Mouse (Mus musculus): ENCODE results near the gene Tshz3. TPM values are rescaled to one million over a fixed set of nuclear protein-coding genes. Genes with fewer than 3 reads are reported as not detected.

The Tshz3 gene
- total and polyA plus RNA-seq, 3 experiments = 1.8 to 4.3 (median 3.5) TPM

DNA sequence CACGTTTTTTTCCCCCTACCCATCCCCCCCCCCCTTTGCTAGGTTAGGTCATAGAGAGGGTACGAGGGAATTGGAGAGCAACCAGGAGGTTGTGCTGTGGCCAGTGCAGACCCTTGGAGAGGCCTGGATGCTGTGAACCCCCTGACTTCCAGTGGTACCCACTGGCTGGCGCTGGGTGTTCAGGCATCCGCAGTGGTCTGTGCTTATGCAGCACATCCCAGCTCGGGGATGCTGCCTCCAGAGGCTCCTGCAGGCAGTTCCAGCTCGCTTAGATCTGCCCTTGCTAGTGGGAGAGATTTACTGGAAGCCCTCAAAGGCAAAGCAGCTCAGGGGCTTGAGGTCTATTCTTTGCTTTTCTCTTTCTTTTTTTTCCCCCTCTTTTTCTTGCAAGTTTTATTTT, 19.3 kb downstream of the Tshz3 start:
- H3K79me2 ChIP-seq (replicated peaks; ENCODE audit: control insufficient read depth, insufficient read depth, low read length) = no peaks in the 10 kb centered on the region
- 48% methylated on average over 6 of the region's 6 CpGs for WGBS
- intact Hi-C loops (cut with DNase I) = no loop called here

DNA sequence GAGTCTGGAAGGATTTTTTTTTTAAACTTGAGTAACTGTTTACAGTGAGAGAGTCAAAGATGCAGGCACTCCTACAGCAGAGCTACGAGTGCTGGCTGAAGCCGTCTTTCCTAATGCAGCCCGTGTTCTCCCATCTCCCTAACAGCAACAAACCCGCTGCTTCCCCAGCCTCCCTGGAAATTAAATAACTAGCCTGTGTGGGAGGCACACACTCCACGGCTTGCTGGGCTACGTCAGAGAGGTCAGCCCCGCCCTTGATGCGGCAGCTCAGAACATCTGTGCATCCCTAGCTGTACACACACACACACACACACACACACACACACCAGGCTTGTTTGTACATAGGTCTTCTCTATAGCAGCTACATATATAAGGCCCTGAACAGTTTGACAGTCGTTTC, 22.9 kb downstream of the Tshz3 start:
- intact Hi-C loops (cut with DNase I) = no loop called here
- Histone ChIP-seq H3K27me3 (ENCODE audit: control insufficient read depth, insufficient read depth, low read length) (no peaks in the 10 kb centered on the region), H3K4me1 (ENCODE audit: control insufficient read depth, insufficient read depth, low read length) (no peaks in the 10 kb centered on the region; the same call in 1 of the 2 replicates), H3K9ac (ENCODE audit: low read depth, low read length) (no peak overlapping the region), H3K4me3 (no peak overlapping the region), H3K79me2 (replicated peaks; ENCODE audit: control insufficient read depth, insufficient read depth, low read length) (no peaks in the 10 kb centered on the region), H3K27ac (no peak overlapping the region), H3K36me3 (ENCODE audit: control insufficient read depth, insufficient read depth, low read length) (no peaks in the 10 kb centered on the region)
- TF ChIP-seq EP300 (IDR thresholded peaks at IDR 0.05; ENCODE audit: insufficient read depth, low read depth, low read length) = no peak
- TF ChIP-seq CTCF (IDR thresholded peaks at IDR 0.05) = no peak
- TF ChIP-seq POLR2A (IDR thresholded peaks at IDR 0.05; ENCODE audit: insufficient read depth, low read depth, low read length) = no peak
- no peak for DNase-seq
- 38% methylated on average over 9 of the region's 9 CpGs for WGBS

More for the DNA sequence above, 19.3 kb downstream of the Tshz3 start:
- TF ChIP-seq CTCF (IDR thresholded peaks at IDR 0.05) (no peak), EP300 (IDR thresholded peaks at IDR 0.05; ENCODE audit: insufficient read depth, low read depth, low read length) (no peak), POLR2A (IDR thresholded peaks at IDR 0.05; ENCODE audit: insufficient read depth, low read depth, low read length) (no peak)
- Histone ChIP-seq H3K27me3 (ENCODE audit: control insufficient read depth, insufficient read depth, low read length) (no peaks in the 10 kb centered on the region), H3K4me3 (no peak overlapping the region), H3K36me3 (ENCODE audit: control insufficient read depth, insufficient read depth, low read length) (no peaks in the 10 kb centered on the region), H3K9ac (ENCODE audit: low read depth, low read length) (no peak overlapping the region), H3K4me1 (ENCODE audit: control insufficient read depth, insufficient read depth, low read length) (peaks cover 2% of the 10 kb centered on the region), H3K27ac (no peak overlapping the region)
- no peak for DNase-seq

DNA sequence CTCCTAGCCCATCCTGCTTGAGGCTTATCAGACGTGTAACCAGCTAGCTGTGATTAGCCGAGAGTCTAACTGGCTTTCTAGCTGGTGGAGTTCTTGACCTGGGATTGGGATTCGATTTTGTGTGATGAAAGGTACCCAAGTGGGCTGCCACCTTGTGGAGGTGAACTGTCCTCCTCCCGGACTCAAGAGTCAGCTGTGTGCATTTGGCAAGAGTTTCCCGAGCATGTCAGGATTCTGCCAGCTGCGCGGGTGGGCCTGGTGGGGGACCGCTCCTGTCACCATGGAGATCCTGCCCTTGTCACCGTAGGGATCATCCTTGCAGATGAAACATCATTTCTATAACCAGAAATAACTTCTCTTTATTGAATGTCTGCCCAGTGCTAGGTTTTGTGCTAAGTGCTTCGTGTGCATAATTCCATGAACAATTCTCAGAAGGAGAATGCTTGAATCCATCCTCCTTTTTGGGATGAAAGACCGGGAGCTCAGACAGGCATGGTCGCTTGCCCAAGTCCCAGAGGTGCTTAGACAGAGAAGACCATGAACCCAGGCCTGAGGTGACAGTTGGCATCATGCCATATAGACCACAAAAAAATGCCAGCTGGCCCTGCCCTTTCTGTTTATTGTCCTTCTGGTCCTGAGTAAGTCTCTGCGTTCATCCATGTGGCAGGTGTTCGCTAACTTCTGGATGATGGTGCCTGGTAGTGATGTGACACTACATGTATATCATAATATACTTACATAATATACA, 38.6 kb downstream of the Tshz3 start:
- intact Hi-C loops (cut with DNase I) = no loop called here
- H3K79me2 ChIP-seq (replicated peaks; ENCODE audit: control insufficient read depth, insufficient read depth, low read length) = no peaks in the 10 kb centered on the region; the same call in 1 of the 2 replicates
- no peaks in the 10 kb centered on the region for H3K4me1 ChIP-seq (ENCODE audit: control insufficient read depth, insufficient read depth, low read length)
- no peak overlapping the region for H3K9ac ChIP-seq (ENCODE audit: low read depth, low read length)
- no peak overlapping the region for H3K4me3 ChIP-seq
- H3K36me3 ChIP-seq (ENCODE audit: control insufficient read depth, insufficient read depth, low read length) = no peaks in the 10 kb centered on the region
- DNase-seq = no peak
- H3K27me3 ChIP-seq (ENCODE audit: control insufficient read depth, insufficient read depth, low read length) = no peaks in the 10 kb centered on the region
- WGBS = 75% methylated on average over 14 of the region's 14 CpGs
- TF ChIP-seq EP300 (IDR thresholded peaks at IDR 0.05; ENCODE audit: insufficient read depth, low read depth, low read length) = no peak
- TF ChIP-seq CTCF (IDR thresholded peaks at IDR 0.05) = 0 out of 2 replicates have a peak, but pooled peaks have one; percentile 18
- TF ChIP-seq POLR2A (IDR thresholded peaks at IDR 0.05; ENCODE audit: insufficient read depth, low read depth, low read length) = no peak
- no peak overlapping the region for H3K27ac ChIP-seq

DNA sequence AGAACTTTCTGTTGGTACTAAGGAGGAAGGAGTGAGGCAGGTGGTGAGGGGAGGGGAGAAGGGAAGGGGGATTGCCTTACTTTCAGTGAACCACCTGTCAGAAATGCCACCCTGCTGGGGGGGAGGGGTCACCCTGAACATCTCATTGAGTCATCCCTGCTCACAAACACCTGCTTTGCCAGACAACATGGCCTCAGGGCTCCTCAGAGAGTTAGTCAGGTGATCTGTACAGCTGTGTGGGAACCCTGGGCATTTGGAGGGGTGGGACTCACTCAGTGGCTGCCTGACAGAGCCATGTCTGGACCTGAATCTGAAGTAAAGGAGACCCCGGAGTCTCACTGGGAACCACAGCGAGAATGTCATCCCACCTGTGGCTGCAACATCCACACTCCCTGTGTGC, 53.6 kb downstream of the Tshz3 start:
- no peaks in the 10 kb centered on the region for H3K36me3 ChIP-seq (ENCODE audit: control insufficient read depth, insufficient read depth, low read length)
- WGBS = 87% methylated on average over 2 of the region's 2 CpGs
- H3K79me2 ChIP-seq (replicated peaks; ENCODE audit: control insufficient read depth, insufficient read depth, low read length) = no peaks in the 10 kb centered on the region
- H3K27me3 ChIP-seq (ENCODE audit: control insufficient read depth, insufficient read depth, low read length) = no peaks in the 10 kb centered on the region
- TF ChIP-seq POLR2A (IDR thresholded peaks at IDR 0.05; ENCODE audit: insufficient read depth, low read depth, low read length) (no peak), EP300 (IDR thresholded peaks at IDR 0.05; ENCODE audit: insufficient read depth, low read depth, low read length) (no peak), CTCF (IDR thresholded peaks at IDR 0.05) (no peak)
- DNase-seq = no peak
- no peak overlapping the region for H3K4me3 ChIP-seq
- H3K27ac ChIP-seq = no peak overlapping the region
- intact Hi-C loops (cut with DNase I) = no loop called here
- H3K9ac ChIP-seq (ENCODE audit: low read depth, low read length) = no peak overlapping the region
- no peaks in the 10 kb centered on the region for H3K4me1 ChIP-seq (ENCODE audit: control insufficient read depth, insufficient read depth, low read length)

GRCm38 (mm10) chr7:36767501-36768092, 69.7 kb downstream of the Tshz3 start:
- no peak for DNase-seq
- WGBS = 79% methylated on average over 8 of the region's 8 CpGs
- intact Hi-C loops (cut with DNase I) = no loop called here

GRCm38 (mm10) chr7:36773086-36773485, 75.2 kb downstream of the Tshz3 start:
- Histone ChIP-seq H3K4me3 (no peak overlapping the region), H3K4me1 (ENCODE audit: control insufficient read depth, insufficient read depth, low read length) (no peaks in the 10 kb centered on the region), H3K9ac (ENCODE audit: low read depth, low read length) (no peak overlapping the region), H3K27me3 (ENCODE audit: control insufficient read depth, insufficient read depth, low read length) (no peaks in the 10 kb centered on the region), H3K79me2 (replicated peaks; ENCODE audit: control insufficient read depth, insufficient read depth, low read length) (no peaks in the 10 kb centered on the region), H3K27ac (no peak overlapping the region), H3K36me3 (ENCODE audit: control insufficient read depth, insufficient read depth, low read length) (no peaks in the 10 kb centered on the region)
- no peak for TF ChIP-seq POLR2A (IDR thresholded peaks at IDR 0.05; ENCODE audit: insufficient read depth, low read depth, low read length)
- TF ChIP-seq CTCF (IDR thresholded peaks at IDR 0.05) = no peak
- no peak for DNase-seq
- intact Hi-C loops (cut with DNase I) = no loop called here
- 81% methylated on average over 7 of the region's 7 CpGs for WGBS

More at GRCm38 (mm10) chr7:36767501-36768092, 69.7 kb downstream of the Tshz3 start:
- Histone ChIP-seq H3K27me3 (ENCODE audit: control insufficient read depth, insufficient read depth, low read length) (no peaks in the 10 kb centered on the region), H3K4me1 (ENCODE audit: control insufficient read depth, insufficient read depth, low read length) (no peaks in the 10 kb centered on the region), H3K4me3 (no peak overlapping the region), H3K36me3 (ENCODE audit: control insufficient read depth, insufficient read depth, low read length) (no peaks in the 10 kb centered on the region), H3K79me2 (replicated peaks; ENCODE audit: control insufficient read depth, insufficient read depth, low read length) (no peaks in the 10 kb centered on the region), H3K9ac (ENCODE audit: low read depth, low read length) (no peak overlapping the region), H3K27ac (no peak overlapping the region)
- TF ChIP-seq POLR2A (IDR thresholded peaks at IDR 0.05; ENCODE audit: insufficient read depth, low read depth, low read length) (no peak), CTCF (IDR thresholded peaks at IDR 0.05) (no peak), EP300 (IDR thresholded peaks at IDR 0.05; ENCODE audit: insufficient read depth, low read depth, low read length) (no peak)

Measured in heart, adult 2 months (tissue).